Mouse (Mus musculus): Measurements from ENCODE around the gene Col13a1. TPM values are rescaled to one million over a fixed set of nuclear protein-coding genes. Genes with fewer than 3 reads are reported as not detected.

The Col13a1 gene
- total RNA-seq, 2 experiments from 2014 or later, result not detected

Other genes with a start within 250 kb of the Col13a1 start
- 0.50 and 0.76 TPM in 2 replicates for gene H2afy2, start 195.0 kb downstream of the Col13a1 start, total RNA-seq (2015)
- gene H2afy2, start 195.0 kb downstream of the Col13a1 start, total RNA-seq (2017), result 0.73 and 1.2 TPM in 2 replicates
- not detected in 2 replicates for gene Neurog3, start 154.0 kb upstream of the Col13a1 start, total RNA-seq (2015)
- gene Neurog3, start 154.0 kb upstream of the Col13a1 start, total RNA-seq (2017), result not detected in 2 replicates
- not detected in 2 replicates for gene Fam241b, start 164.8 kb upstream of the Col13a1 start, total RNA-seq (2015)
- not detected in 2 replicates for gene Fam241b, start 164.8 kb upstream of the Col13a1 start, total RNA-seq (2017)

Data from megakaryocyte, adult 5-6 weeks (primary cell).